Comparison of ENCODE assay signal across 8 mouse cellular contexts in genomic region chr6:70790852-70791761, GRCm38 (mm10). TPM values are rescaled to one million over a fixed set of nuclear protein-coding genes. Genes with fewer than 3 reads are reported as not detected.
DNase-seq lines count a peak whose midpoint lies in the region; ATAC-seq and TF ChIP-seq lines count a peak whose summit lies in the region.

No protein-coding gene starts in this region.

- peak; percentile 15 to 25 for DNase-seq in cerebellum, postnatal 10 days
- DNase-seq in cerebellum, adult 8-10 months, result no peak
- DNase-seq in embryonic facial prominence, embryonic 10.5 days (ENCODE audit: low spot score), result peak; percentile 54
- DNase-seq in hindbrain, embryonic 11.5 days (ENCODE audit: low spot score), result no peak
- DNase-seq in liver, embryonic 13.5 days, result peak; percentile 80
- DNase-seq in cerebellum, postnatal 14 days, result no peak

- no peaks in the 10 kb centered on the region for H3K9me3 ChIP-seq in ES-Bruce4 (replicated peaks; ENCODE audit: control insufficient read depth, insufficient read depth, low read length, poor library complexity, severe bottlenecking)
- H3K9me3 ChIP-seq in embryonic facial prominence, embryonic 10.5 days, result no peaks in the 10 kb centered on the region
- no peaks in the 10 kb centered on the region for H3K9me3 ChIP-seq in hindbrain, embryonic 11.5 days (ENCODE audit: control insufficient read depth, low read length)
- H3K9me3 ChIP-seq in liver, embryonic 13.5 days (replicated peaks), result no peaks in the 10 kb centered on the region
- no peaks in the 10 kb centered on the region for H3K9me3 ChIP-seq in neural tube, embryonic 14.5 days (ENCODE audit: control insufficient read depth, low read length)

- WGBS in embryonic facial prominence, embryonic 10.5 days, result 7% methylated on average over 18 of the region's 18 CpGs
- 10% methylated on average over 18 of the region's 18 CpGs for WGBS in hindbrain, embryonic 11.5 days
- 1% methylated on average over 18 of the region's 18 CpGs for WGBS in liver, embryonic 13.5 days (ENCODE audit: insufficient replicate concordance)
- 11% methylated on average over 18 of the region's 18 CpGs for whole genome bisulfite sequencing in neural tube, embryonic 14.5 days

- H3K27ac ChIP-seq in ES-Bruce4 (ENCODE audit: insufficient read depth, low read length), result no peak overlapping the region
- H3K27ac ChIP-seq in embryonic facial prominence, embryonic 10.5 days (replicated peaks), result peak overlapping the region; percentile 89
- H3K27ac ChIP-seq in hindbrain, embryonic 11.5 days (ENCODE audit: low read depth, low read length), result no peak overlapping the region
- peak overlapping the region; percentile 94 for H3K27ac ChIP-seq in liver, embryonic 13.5 days
- peak overlapping the region; percentile 60 for H3K27ac ChIP-seq in neural tube, embryonic 14.5 days (ENCODE audit: low read depth, low read length)

- TF ChIP-seq POLR2A in ES-Bruce4 (IDR thresholded peaks at IDR 0.05; ENCODE audit: insufficient read depth, low read length), result no peak

- H3K27me3 ChIP-seq in ES-Bruce4 (ENCODE audit: control insufficient read depth, insufficient read depth, low read length, poor library complexity, severe bottlenecking), result no peaks in the 10 kb centered on the region
- H3K27me3 ChIP-seq in embryonic facial prominence, embryonic 10.5 days (replicated peaks; ENCODE audit: low read depth, poor library complexity, severe bottlenecking), result no peaks in the 10 kb centered on the region
- H3K27me3 ChIP-seq in hindbrain, embryonic 11.5 days (ENCODE audit: control insufficient read depth, insufficient read depth, low read length), result no peaks in the 10 kb centered on the region
- H3K27me3 ChIP-seq in liver, embryonic 13.5 days, result no peaks in the 10 kb centered on the region
- no peaks in the 10 kb centered on the region for H3K27me3 ChIP-seq in neural tube, embryonic 14.5 days (ENCODE audit: control insufficient read depth, insufficient read depth, low read length)

- ATAC-seq in hindbrain, embryonic 11.5 days (ENCODE audit: low FRiP score), result peak; percentile 55
- peak; percentile 39 for ATAC-seq in liver, embryonic 13.5 days (ENCODE audit: low read depth)
- peak; percentile 41 for ATAC-seq in neural tube, embryonic 14.5 days (ENCODE audit: low read depth)

- peak overlapping the region; percentile 64 for H3K4me3 ChIP-seq in ES-Bruce4 (ENCODE audit: low read depth, low read length)
- H3K4me3 ChIP-seq in embryonic facial prominence, embryonic 10.5 days, result peak overlapping the region; percentile 79
- peak overlapping the region; percentile 73 for H3K4me3 ChIP-seq in hindbrain, embryonic 11.5 days (ENCODE audit: low read depth, low read length)
- H3K4me3 ChIP-seq in liver, embryonic 13.5 days (replicated peaks), result peak overlapping the region; percentile 88
- H3K4me3 ChIP-seq in neural tube, embryonic 14.5 days (ENCODE audit: low read depth, low read length), result peak overlapping the region; percentile 75

- TF ChIP-seq EP300 in ES-Bruce4 (IDR thresholded peaks at IDR 0.05; ENCODE audit: insufficient read depth, low read depth, low read length), result no peak

- H3K9ac ChIP-seq in ES-Bruce4 (ENCODE audit: low read depth, poor library complexity, severe bottlenecking), result peak overlapping the region; percentile 24
- H3K9ac ChIP-seq in hindbrain, embryonic 11.5 days (ENCODE audit: low read depth, low read length), result peak overlapping the region; percentile 68
- peak overlapping the region; percentile 91 for H3K9ac ChIP-seq in liver, embryonic 13.5 days
- peak overlapping the region; percentile 77 for H3K9ac ChIP-seq in neural tube, embryonic 14.5 days (replicated peaks; ENCODE audit: low read depth, low read length)

- no peaks in the 10 kb centered on the region for H3K4me1 ChIP-seq in ES-Bruce4 (ENCODE audit: control insufficient read depth, insufficient read depth, low read length)
- peaks cover 26% of the 10 kb centered on the region for H3K4me1 ChIP-seq in embryonic facial prominence, embryonic 10.5 days
- 0 out of 2 replicates have a peak, but pooled peaks cover 1% of the 10 kb centered on the region for H3K4me1 ChIP-seq in hindbrain, embryonic 11.5 days (replicated peaks; ENCODE audit: control insufficient read depth, insufficient read depth, low read length)
- H3K4me1 ChIP-seq in liver, embryonic 13.5 days (replicated peaks), result peaks cover 77% of the 10 kb centered on the region
- H3K4me1 ChIP-seq in neural tube, embryonic 14.5 days (ENCODE audit: control insufficient read depth, insufficient read depth, low read length), result peaks cover 14% of the 10 kb centered on the region

- peak overlapping the region; percentile 78 for H3K4me2 ChIP-seq in hindbrain, embryonic 11.5 days (replicated peaks; ENCODE audit: low read depth, low read length)
- peak overlapping the region; percentile 96 for H3K4me2 ChIP-seq in liver, embryonic 13.5 days
- peak overlapping the region; percentile 67 for H3K4me2 ChIP-seq in neural tube, embryonic 14.5 days (ENCODE audit: low read depth, low read length)

- TF ChIP-seq CTCF in ES-Bruce4 (IDR thresholded peaks at IDR 0.05; ENCODE audit: low read depth, low read length), result no peak

- H3K36me3 ChIP-seq in ES-Bruce4 (ENCODE audit: control insufficient read depth, insufficient read depth, low read length, poor library complexity, severe bottlenecking), result no peaks in the 10 kb centered on the region
- H3K36me3 ChIP-seq in embryonic facial prominence, embryonic 10.5 days (replicated peaks), result peaks cover 13% of the 10 kb centered on the region
- H3K36me3 ChIP-seq in hindbrain, embryonic 11.5 days (ENCODE audit: control insufficient read depth, insufficient read depth, low read length), result no peaks in the 10 kb centered on the region
- H3K36me3 ChIP-seq in liver, embryonic 13.5 days, result peaks cover 17% of the 10 kb centered on the region
- no peaks in the 10 kb centered on the region for H3K36me3 ChIP-seq in neural tube, embryonic 14.5 days (ENCODE audit: control insufficient read depth, insufficient read depth, low read length)

RNA-seq across cellular contexts. Expression of gene Rpia, which starts 0.9 kb away (rescaled TPM):
- 6.5 and 7.2 TPM in 2 replicates for polyA plus RNA-seq in ES-Bruce4 (2011; ENCODE audit: insufficient read depth, insufficient read length, low read depth, missing spikeins)
- 2.3 TPM in 2 replicates for polyA plus RNA-seq in embryonic facial prominence, embryonic 10.5 days (2016; fragmentation: Nextera tagmentation; extraction: Ambion mirVana)
- 2.5 and 3.7 TPM in 2 replicates for polyA plus RNA-seq in hindbrain, embryonic 11.5 days (2014; fragmentation: Nextera tagmentation; extraction: Ambion mirVana)
- polyA plus RNA-seq in liver, embryonic 13.5 days (2015; fragmentation: Nextera tagmentation; extraction: Ambion mirVana), result 3.7 and 4.5 TPM in 2 replicates
- polyA plus RNA-seq in neural tube, embryonic 14.5 days (2014; fragmentation: Nextera tagmentation; extraction: Ambion mirVana), result 3.2 and 4.5 TPM in 2 replicates

RNA-seq across cellular contexts. Expression of gene Eif2ak3, which starts 53.2 kb away (rescaled TPM):
- polyA plus RNA-seq in ES-Bruce4 (2011; ENCODE audit: insufficient read depth, insufficient read length, low read depth, missing spikeins), result 12.8 and 16.4 TPM in 2 replicates
- polyA plus RNA-seq in embryonic facial prominence, embryonic 10.5 days (2016; fragmentation: Nextera tagmentation; extraction: Ambion mirVana), result 7.7 and 9.0 TPM in 2 replicates
- 10.5 and 12.4 TPM in 2 replicates for polyA plus RNA-seq in hindbrain, embryonic 11.5 days (2014; fragmentation: Nextera tagmentation; extraction: Ambion mirVana)
- 3.4 and 3.5 TPM in 2 replicates for polyA plus RNA-seq in liver, embryonic 13.5 days (2015; fragmentation: Nextera tagmentation; extraction: Ambion mirVana)
- polyA plus RNA-seq in neural tube, embryonic 14.5 days (2014; fragmentation: Nextera tagmentation; extraction: Ambion mirVana), result 12.4 and 15.7 TPM in 2 replicates

Comparison
In these comparisons a context has a peak if more than half of its experiments do, and no peak if none do; other contexts are left out.
1. DNase-seq: peak in cerebellum, postnatal 10 days (2 of 2), embryonic facial prominence, embryonic 10.5 days (single experiment) and liver, embryonic 13.5 days (single experiment); none in cerebellum, adult 8-10 months (single experiment), hindbrain, embryonic 11.5 days (single experiment) and cerebellum, postnatal 14 days (0 of 2).
2. H3K27ac ChIP-seq: peak in embryonic facial prominence, embryonic 10.5 days (single experiment), liver, embryonic 13.5 days (single experiment) and neural tube, embryonic 14.5 days (single experiment); none in ES-Bruce4 (single experiment) and hindbrain, embryonic 11.5 days (single experiment).
3. H3K9ac ChIP-seq: peak in every context shown above with its lines; median percentile 91 in liver, embryonic 13.5 days; 77 in neural tube, embryonic 14.5 days; 68 in hindbrain, embryonic 11.5 days; 24 in ES-Bruce4.
4. Peak in every context shown above with its lines, with median percentiles within 50 percentile points of each other: H3K4me3 ChIP-seq, ATAC-seq and H3K4me2 ChIP-seq.